Mouse (Mus musculus): ENCODE results near the gene Irf4.

The Irf4 gene

GRCm38 (mm10) chr13:30765906-30766305 is 16.9 kb downstream of the Irf4 start:
- peak; percentile 16 to 26 for DNase-seq

- peak; percentile 54 to 57 for DNase-seq
Measured at GRCm38 (mm10) chr13:30766636-30767476, 17.8 kb downstream of the Irf4 start.

DNA sequence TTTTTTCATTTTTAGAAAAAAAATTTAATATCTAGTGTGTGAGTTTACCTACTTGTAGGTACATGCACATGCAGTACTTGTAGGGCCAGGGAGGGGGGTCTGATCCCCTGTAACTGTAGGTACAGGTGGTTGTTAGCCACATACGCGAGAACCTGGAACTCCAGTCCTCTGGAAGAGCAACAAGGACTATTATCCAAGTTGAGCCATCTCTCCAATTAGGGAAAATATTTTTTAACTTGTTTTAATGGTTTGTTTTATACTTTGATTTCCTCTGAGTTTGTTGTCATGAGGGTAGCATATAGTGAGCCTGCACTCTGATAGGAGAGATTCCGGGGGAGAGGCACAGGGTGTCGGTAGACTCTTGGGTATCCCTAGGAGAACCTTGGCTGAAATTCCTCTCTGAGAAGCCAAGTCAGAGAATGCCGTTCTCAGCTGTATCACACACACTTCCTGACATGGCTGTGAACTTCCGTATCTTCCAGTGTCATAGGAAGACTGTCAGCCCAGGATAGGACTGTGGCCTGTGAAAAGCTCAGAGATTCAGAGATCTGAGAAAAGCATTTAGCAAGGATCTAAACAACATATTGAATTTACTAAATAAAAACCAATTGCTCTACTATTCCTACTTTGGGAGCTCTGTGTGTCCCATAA is 18.6 kb downstream of the Irf4 start:
- peak; percentile 15 to 21 for DNase-seq

DNA sequence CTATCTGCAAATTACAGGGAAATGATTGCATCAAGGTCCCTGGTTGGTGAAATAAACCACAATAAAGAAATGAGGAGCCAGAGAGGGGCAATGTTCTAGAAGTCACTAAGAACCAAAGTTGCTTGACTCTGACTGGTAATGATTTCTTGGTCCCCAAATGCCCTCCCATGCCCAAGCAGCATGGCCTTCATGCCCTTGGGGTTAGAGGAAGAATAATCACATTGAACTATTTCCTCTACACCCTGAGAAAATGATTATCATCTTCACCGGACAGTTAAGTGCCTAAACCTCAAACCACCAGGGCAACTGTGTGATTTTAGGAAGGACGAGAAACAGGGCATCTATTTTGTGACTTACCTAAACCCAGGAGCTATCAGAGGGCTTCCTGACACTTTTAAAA is 27.0 kb downstream of the Irf4 start:
- no peak for DNase-seq

DNA sequence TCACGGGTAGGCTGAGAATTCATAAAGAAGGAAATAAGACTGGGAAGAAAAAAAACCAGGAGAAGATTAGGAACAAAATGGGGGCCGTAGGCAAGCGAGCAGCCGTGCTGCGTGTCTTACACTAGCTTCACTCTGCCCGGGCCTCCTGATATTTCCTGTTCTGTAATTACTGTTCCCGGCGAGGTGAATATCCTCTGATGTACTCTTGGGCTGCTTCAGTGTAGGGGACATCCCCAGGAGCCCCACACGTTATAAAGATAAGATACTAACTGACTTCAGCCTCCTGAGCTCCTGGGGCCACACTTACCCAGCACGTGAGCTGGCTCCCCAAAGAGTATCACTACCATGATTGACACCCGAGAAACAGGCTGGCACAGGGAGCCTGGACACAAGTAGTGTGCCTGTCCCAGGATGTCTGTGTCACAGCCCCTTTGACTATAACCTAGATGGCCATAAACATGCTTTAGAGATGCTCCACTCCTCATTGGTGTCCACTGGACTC is 28.7 kb downstream of the Irf4 start:
- DNase-seq = no peak

GRCm38 (mm10) chr13:30781905-30782304 is 32.9 kb downstream of the Irf4 start:
- DNase-seq = no peak

DNA sequence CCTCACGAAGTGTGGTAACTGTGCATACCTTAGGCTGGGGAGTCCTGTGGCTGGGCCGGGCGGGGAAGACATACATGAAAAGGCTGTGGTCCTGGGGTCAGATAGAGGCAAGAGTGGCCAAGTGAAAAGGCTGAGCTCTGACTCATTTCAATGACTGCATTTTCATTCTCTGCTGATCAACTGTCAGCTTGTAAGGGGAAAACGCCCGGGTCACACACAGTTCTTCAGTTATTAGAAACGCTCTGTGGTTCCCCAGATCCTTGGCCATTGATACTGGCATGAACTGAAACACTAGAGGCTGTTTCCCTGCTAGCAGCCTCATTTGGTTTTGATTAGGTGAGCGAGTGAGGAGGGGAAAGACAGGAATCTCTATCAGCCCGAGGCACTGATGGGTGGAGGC is 33.4 kb downstream of the Irf4 start:
- no peak for DNase-seq

DNA sequence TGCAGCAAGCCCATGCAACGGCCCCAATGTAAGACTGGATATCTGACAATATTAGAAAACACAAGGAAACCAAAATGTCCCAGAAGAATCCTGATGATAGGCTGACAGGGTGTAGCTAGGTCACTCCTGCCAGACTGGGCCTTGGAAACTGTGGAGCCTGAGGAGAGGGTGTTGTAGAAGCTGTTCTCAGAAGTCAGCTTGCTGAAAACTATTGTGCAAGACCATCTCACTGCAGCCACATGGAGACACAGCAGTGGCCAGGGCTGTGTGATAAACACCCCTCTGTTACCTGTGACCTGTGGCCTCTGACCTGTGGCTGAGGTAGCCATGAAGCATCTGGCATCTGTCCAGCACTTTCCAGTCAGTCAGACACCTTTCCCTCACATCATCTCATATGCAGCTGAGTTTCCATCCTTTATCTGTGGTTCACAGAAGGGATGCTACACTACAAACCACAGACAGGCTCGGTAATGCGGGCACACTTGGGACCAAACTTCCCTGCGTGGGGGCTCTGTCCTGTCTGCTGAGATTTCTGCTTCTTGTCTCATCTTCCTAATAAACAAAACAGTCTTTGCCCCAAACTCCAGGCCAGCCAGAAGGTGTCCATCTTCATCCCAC is 36.5 kb downstream of the Irf4 start:
- peak in 1 of 2 experiments; percentile 8 for DNase-seq

DNA sequence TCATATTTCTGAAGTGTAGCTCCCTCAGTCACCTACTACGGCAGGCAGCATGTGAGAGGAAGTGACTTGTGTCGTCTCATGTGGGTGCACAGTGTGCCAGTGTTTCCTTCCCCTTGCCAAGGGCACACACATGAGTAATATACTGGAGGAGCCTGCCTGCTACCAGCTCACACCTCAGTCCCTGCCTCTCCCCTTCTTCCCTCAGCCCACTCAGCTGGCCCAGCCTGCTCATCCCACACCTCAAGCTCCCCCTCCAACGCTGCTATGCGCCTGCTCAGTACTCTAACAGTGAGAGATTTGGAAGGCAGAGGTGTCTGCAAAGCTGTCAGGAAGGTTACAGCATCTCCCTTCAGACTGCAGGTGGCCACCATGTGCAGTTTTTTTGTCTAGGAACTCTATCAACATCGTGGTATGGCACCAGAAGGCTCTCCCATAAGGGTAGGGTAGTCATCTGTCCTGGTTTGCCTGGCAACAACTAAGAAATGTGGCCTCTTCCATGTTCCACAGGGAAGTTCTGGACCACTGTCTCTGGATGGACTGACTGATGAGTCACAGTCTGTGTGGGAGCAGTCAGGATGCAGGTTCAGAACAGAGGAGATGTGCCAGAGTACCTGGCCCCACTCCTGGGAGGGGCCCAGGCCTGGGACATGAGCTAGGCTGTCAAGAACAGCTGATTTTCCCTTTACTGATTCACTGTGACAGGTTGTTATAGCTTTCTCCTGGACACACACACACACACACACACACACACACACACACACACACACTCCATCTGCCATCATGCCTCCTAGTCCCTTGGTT is 37.4 kb downstream of the Irf4 start:
- DNase-seq = peak; percentile 75 to 77

- DNase-seq = no peak
Measured at GRCm38 (mm10) chr13:30787036-30787320, 38.0 kb downstream of the Irf4 start.

DNA sequence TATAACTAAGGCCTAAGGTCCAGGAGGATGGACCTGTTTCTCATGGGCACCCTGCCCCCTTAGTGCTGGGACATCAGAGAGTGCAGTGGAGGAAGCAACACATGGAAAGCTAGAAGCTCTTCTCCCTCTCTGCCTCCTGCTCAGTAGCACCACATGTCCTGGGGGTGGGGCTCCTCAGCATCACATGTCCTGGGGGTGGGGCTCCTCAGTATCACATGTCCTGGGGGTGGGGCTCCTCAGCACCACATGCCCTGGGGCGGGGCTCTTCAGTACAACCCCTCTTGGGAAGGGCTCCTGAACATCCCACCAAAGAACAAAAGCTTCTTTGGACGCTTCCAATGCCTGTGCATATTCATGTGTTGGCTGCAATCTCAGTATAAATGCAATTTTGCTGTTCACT is 38.5 kb downstream of the Irf4 start:
- peak in 1 of 2 experiments; percentile 40 for DNase-seq

- no peak for DNase-seq
Measured at GRCm38 (mm10) chr13:30787960-30788359, 38.9 kb downstream of the Irf4 start.

GRCm38 (mm10) chr13:30788421-30788820 is 39.4 kb downstream of the Irf4 start:
- DNase-seq = peak; percentile 49

- no peak for DNase-seq
Measured at GRCm38 (mm10) chr13:30790016-30790415, 41.0 kb downstream of the Irf4 start.

GRCm38 (mm10) chr13:30792308-30792707 is 43.3 kb downstream of the Irf4 start:
- peak; percentile 47 to 50 for DNase-seq

GRCm38 (mm10) chr13:30792741-30793140 is 43.7 kb downstream of the Irf4 start:
- no peak for DNase-seq

GRCm38 (mm10) chr13:30793196-30793595 is 44.2 kb downstream of the Irf4 start:
- no peak for DNase-seq

GRCm38 (mm10) chr13:30793616-30794015 is 44.6 kb downstream of the Irf4 start:
- DNase-seq = no peak

GRCm38 (mm10) chr13:30795960-30796359 is 46.9 kb downstream of the Irf4 start:
- DNase-seq = no peak

GRCm38 (mm10) chr13:30801886-30802285 is 52.9 kb downstream of the Irf4 start:
- DNase-seq = no peak

DNA sequence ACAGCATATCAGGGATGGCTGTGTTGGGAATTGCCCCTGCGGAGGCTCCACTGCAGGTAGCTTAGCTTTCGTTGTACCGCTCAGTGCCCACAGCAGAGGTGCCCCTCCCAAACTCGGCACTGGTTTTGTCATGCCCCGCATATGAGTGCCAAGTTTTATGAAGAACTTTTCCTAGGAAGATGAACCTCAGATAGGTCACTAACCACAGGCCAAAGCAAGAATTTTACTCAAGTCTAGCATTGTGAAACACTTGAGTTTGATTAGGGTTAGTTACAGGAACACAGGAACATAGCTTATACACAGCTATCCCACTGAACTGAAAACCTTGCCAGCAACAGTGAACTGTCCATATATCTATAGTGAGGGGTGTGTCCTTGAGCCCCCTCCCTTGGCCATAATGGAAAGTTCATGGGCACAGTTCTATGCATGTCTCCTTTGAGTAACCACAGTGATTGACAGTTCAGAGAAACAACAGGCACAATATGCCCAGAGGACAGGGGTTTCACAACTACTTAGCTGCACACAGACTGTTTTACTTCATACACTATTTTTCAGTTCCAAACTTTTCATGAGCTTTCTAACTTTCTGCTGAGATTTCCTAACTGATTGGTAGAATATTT is 53.4 kb downstream of the Irf4 start:
- no peak for DNase-seq

- no peak for DNase-seq
Measured at GRCm38 (mm10) chr13:30809240-30809639, 60.2 kb downstream of the Irf4 start.

DNA sequence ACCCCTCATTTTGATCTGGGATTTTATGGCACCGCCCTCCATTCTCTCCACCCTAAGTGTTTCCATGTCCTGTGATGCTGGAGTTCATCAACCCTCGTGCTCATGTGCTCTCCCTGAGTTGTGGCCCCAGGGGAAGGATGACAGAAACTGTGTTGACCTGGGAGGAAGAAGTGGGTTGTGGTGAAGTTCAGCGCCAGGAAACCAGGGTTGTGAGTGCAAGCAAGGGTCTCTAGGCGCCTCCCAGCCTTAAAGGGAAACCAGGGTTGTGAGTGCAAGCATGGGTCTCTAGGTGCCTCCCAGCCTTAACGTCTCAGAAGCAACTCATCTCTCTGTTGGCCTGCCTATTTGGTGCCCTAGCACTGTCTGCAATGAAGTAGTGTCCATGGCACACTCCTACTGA is 64.4 kb downstream of the Irf4 start:
- DNase-seq = peak in 1 of 2 experiments; percentile 21

Measured in B cell, adult 2 months (primary cell).